ENCODE assay signal across 9 mouse cellular contexts in genomic region chr10:20723962-20724361, GRCm38 (mm10). TPM values are rescaled to one million over a fixed set of nuclear protein-coding genes. Genes with fewer than 3 reads are reported as not detected.
DNase-seq lines count a peak whose midpoint lies in the region; ATAC-seq and TF ChIP-seq lines count a peak whose summit lies in the region.
"Had no signal": no experiment of that assay in that cellular context is flagged by ENCODE, and none has a peak within 500 bp of the region (broad histone marks: within the 10 kb centered on the region; RNA-seq: fewer than 3 reads in every experiment).

No protein-coding gene starts in this region.

- H3K36me3 ChIP-seq in kidney, embryonic 15.5 days = no peaks in the 10 kb centered on the region
- no peaks in the 10 kb centered on the region for H3K36me3 ChIP-seq in embryonic facial prominence, embryonic 14.5 days (ENCODE audit: control insufficient read depth, insufficient read depth, low read length)
- H3K36me3 ChIP-seq in hindbrain, postnatal 0 days (ENCODE audit: insufficient read depth, low read length) = no peaks in the 10 kb centered on the region
- no peaks in the 10 kb centered on the region for H3K36me3 ChIP-seq in midbrain, embryonic 15.5 days (replicated peaks)

- no peak for TF ChIP-seq CTCF in hindbrain, postnatal 0 days (IDR thresholded peaks at IDR 0.05; ENCODE audit: low read depth)

- no peaks in the 10 kb centered on the region for H3K27me3 ChIP-seq in kidney, embryonic 15.5 days
- no peaks in the 10 kb centered on the region for H3K27me3 ChIP-seq in embryonic facial prominence, embryonic 14.5 days (replicated peaks; ENCODE audit: control insufficient read depth, insufficient read depth, low read length)
- H3K27me3 ChIP-seq in hindbrain, postnatal 0 days (ENCODE audit: insufficient read depth, low read length) = no peaks in the 10 kb centered on the region
- no peaks in the 10 kb centered on the region for H3K27me3 ChIP-seq in midbrain, embryonic 15.5 days (replicated peaks)

- peak overlapping the region; percentile 62 for H3K27ac ChIP-seq in kidney, embryonic 15.5 days
- H3K27ac ChIP-seq in embryonic facial prominence, embryonic 14.5 days (replicated peaks; ENCODE audit: low read depth, low read length) = peak overlapping the region; percentile 76
- H3K27ac ChIP-seq in hindbrain, postnatal 0 days = no peak overlapping the region
- 0 out of 2 replicates have a peak overlapping the region, but pooled peaks have one; percentile 49 for H3K27ac ChIP-seq in midbrain, embryonic 15.5 days

- 8% methylated on average over 3 of the region's 3 CpGs for WGBS in kidney, embryonic 15.5 days
- 7% methylated on average over 3 of the region's 3 CpGs for WGBS in embryonic facial prominence, embryonic 14.5 days
- WGBS in hindbrain, postnatal 0 days = 11% methylated on average over 3 of the region's 3 CpGs
- 14% methylated on average over 3 of the region's 3 CpGs for WGBS in midbrain, embryonic 15.5 days

- peaks cover 28% of the 10 kb centered on the region for H3K4me1 ChIP-seq in kidney, embryonic 15.5 days
- peaks cover 12% of the 10 kb centered on the region for H3K4me1 ChIP-seq in embryonic facial prominence, embryonic 14.5 days (ENCODE audit: control insufficient read depth, insufficient read depth, low read length)
- H3K4me1 ChIP-seq in hindbrain, postnatal 0 days (ENCODE audit: insufficient read depth, low read length) = no peaks in the 10 kb centered on the region
- peaks cover 28% of the 10 kb centered on the region for H3K4me1 ChIP-seq in midbrain, embryonic 15.5 days

- ATAC-seq in kidney, embryonic 15.5 days (replicated peaks; ENCODE audit: low FRiP score) = no peak
- no peak for ATAC-seq in embryonic facial prominence, embryonic 14.5 days (ENCODE audit: low read depth)
- no peak for ATAC-seq in hindbrain, postnatal 0 days
- ATAC-seq in midbrain, embryonic 15.5 days (replicated peaks) = no peak
- ATAC-seq in granulocyte monocyte progenitor cell, adult 5-6 weeks (replicated peaks; ENCODE audit: poor library complexity, severe bottlenecking) = no peak

- H3K9ac ChIP-seq in kidney, embryonic 15.5 days = peak overlapping the region; percentile 32
- peak overlapping the region; percentile 62 for H3K9ac ChIP-seq in embryonic facial prominence, embryonic 14.5 days (ENCODE audit: low read depth, low read length)
- H3K9ac ChIP-seq in hindbrain, postnatal 0 days (replicated peaks; ENCODE audit: low read length) = peak overlapping the region; percentile 39; the same call in 1 of the 2 replicates
- H3K9ac ChIP-seq in midbrain, embryonic 15.5 days = peak overlapping the region; percentile 36; the same call in 1 of the 2 replicates

- no peaks in the 10 kb centered on the region for H3K9me3 ChIP-seq in kidney, embryonic 15.5 days (replicated peaks)
- H3K9me3 ChIP-seq in embryonic facial prominence, embryonic 14.5 days (ENCODE audit: control insufficient read depth, low read length) = no peaks in the 10 kb centered on the region
- no peaks in the 10 kb centered on the region for H3K9me3 ChIP-seq in hindbrain, postnatal 0 days (ENCODE audit: low read length)
- no peaks in the 10 kb centered on the region for H3K9me3 ChIP-seq in midbrain, embryonic 15.5 days

- H3K4me2 ChIP-seq in kidney, embryonic 15.5 days = peak overlapping the region; percentile 60
- H3K4me2 ChIP-seq in embryonic facial prominence, embryonic 14.5 days (ENCODE audit: low read depth, low read length) = peak overlapping the region; percentile 56
- peak overlapping the region; percentile 56 for H3K4me2 ChIP-seq in hindbrain, postnatal 0 days (ENCODE audit: low read depth, low read length)
- H3K4me2 ChIP-seq in midbrain, embryonic 15.5 days = peak overlapping the region; percentile 57

- H3K4me3 ChIP-seq in kidney, embryonic 15.5 days (replicated peaks) = peak overlapping the region; percentile 42
- peak overlapping the region; percentile 43 for H3K4me3 ChIP-seq in embryonic facial prominence, embryonic 14.5 days (ENCODE audit: low read depth, low read length)
- H3K4me3 ChIP-seq in hindbrain, postnatal 0 days (ENCODE audit: low read length) = peak overlapping the region; percentile 36
- peak overlapping the region; percentile 34 for H3K4me3 ChIP-seq in midbrain, embryonic 15.5 days

- no peak for DNase-seq in kidney, adult 9 months
- DNase-seq in embryonic facial prominence, embryonic 14.5 days (ENCODE audit: low spot score) = no peak
- no peak for DNase-seq in hindbrain, postnatal 0 days (ENCODE audit: low spot score)
- DNase-seq in urinary bladder, postnatal 25 days (ENCODE audit: low spot score) = no peak
- no peak for DNase-seq in cerebellum, postnatal 25 days
- DNase-seq: right cerebral cortex, postnatal 4 days had no signal

RNA-seq across cellular contexts. Expression of gene Pde7b, which starts 0.9 kb away (rescaled TPM):
- 4.3 and 5.3 TPM in 2 replicates for polyA plus RNA-seq in kidney, embryonic 15.5 days (2015; fragmentation: Nextera tagmentation; extraction: Ambion mirVana)
- 8.8 and 9.0 TPM in 2 replicates for polyA plus RNA-seq in embryonic facial prominence, embryonic 14.5 days (2014; fragmentation: Nextera tagmentation; extraction: Ambion mirVana)
- total RNA-seq in hindbrain, postnatal 0 days (2014; rRNA removed) = 7.3 and 7.9 TPM in 2 replicates
- 2.3 and 2.6 TPM in 2 replicates for polyA plus RNA-seq in hindbrain, postnatal 0 days (2015; fragmentation: Nextera tagmentation; extraction: Ambion mirVana)
- polyA plus RNA-seq in midbrain, embryonic 15.5 days (2015; fragmentation: Nextera tagmentation; extraction: Ambion mirVana) = 3.1 and 3.2 TPM in 2 replicates
- 6.8 and 7.4 TPM in 2 replicates for total RNA-seq in granulocyte monocyte progenitor cell, adult 5-6 weeks (2014; fragmentation: Nextera tagmentation)
- total RNA-seq in granulocyte monocyte progenitor cell, adult 5-6 weeks (2017) = 2.7 and 3.8 TPM in 2 replicates
